Mouse (Mus musculus) liver, adult 2 months (tissue): ENCODE measurements around the gene Bcar3. TPM values are rescaled to one million over a fixed set of nuclear protein-coding genes. Genes with fewer than 3 reads are reported as not detected.

Experiments used
- DNase-seq: peaks from one replicate; pipeline ENCODE4 v3.0.0-alpha.2; 2011; ENCODE audit warnings: low read depth, low spot score; ENCODE audit errors: extremely low read depth
- H3K27ac ChIP-seq: fragments of 200-500 bp; replicated peaks from 2 replicates; pipeline ENCODE4 v1.5.1; 2012; ENCODE audit warnings: low read depth, mild to moderate bottlenecking, control low read depth, inconsistent platforms, low read length; ENCODE audit not compliant: insufficient read depth
- H3K27me3 ChIP-seq: fragments of 200-500 bp; 2 replicates; pipeline ENCODE4 v1.6.1; 2012; ENCODE audit warnings: mild to moderate bottlenecking, moderate library complexity, low read length, inconsistent platforms; ENCODE audit not compliant: control insufficient read depth, insufficient read depth
- H3K36me3 ChIP-seq: fragments of 200-500 bp; 2 replicates; pipeline ENCODE4 v1.6.1; 2012; ENCODE audit warnings: low read length, inconsistent platforms; ENCODE audit not compliant: control insufficient read depth, insufficient read depth
- H3K4me1 ChIP-seq: fragments of 200-500 bp; 2 replicates; pipeline ENCODE4 v1.6.1; 2011; ENCODE audit warnings: low read length; ENCODE audit not compliant: control insufficient read depth, insufficient read depth
- H3K4me3 ChIP-seq: fragments of 200-500 bp; 2 replicates; pipeline ENCODE4 v1.5.1; 2011; ENCODE audit warnings: low read depth, mild to moderate bottlenecking, control low read depth, low read length, moderate library complexity; ENCODE audit not compliant: insufficient read depth
- H3K79me2 ChIP-seq: fragments of 200-500 bp; 2 replicates; pipeline ENCODE4 v1.6.1; 2012; ENCODE audit warnings: inconsistent platforms, mild to moderate bottlenecking, low read length, moderate library complexity; ENCODE audit not compliant: control insufficient read depth, insufficient read depth
- H3K9ac ChIP-seq: fragments of 200-500 bp; 2 replicates; pipeline ENCODE4 v1.6.1; 2012; ENCODE audit warnings: low read depth, mild to moderate bottlenecking, control low read depth, inconsistent platforms, low read length
- CTCF ChIP-seq: fragments of 200-500 bp; IDR thresholded peaks from 2 replicates; pipeline ENCODE4 v1.5.1; 2011; ENCODE audit warnings: low read depth, low read length, control low read depth
- POLR2A ChIP-seq: fragments of 200-500 bp; IDR thresholded peaks from 2 replicates; pipeline ENCODE4 v1.6.1; 2011; ENCODE audit warnings: low read length, control low read depth; ENCODE audit not compliant: insufficient read depth; ENCODE audit errors: extremely low read depth
- WGBS: fragments of 180-500 bp; shearing (Covaris S2); methylation state at CpG from one replicate; pipeline ENCODE4 v1.1.7; 2018; 5-methylcytosine and 5-hydroxymethylcytosine counted together
- polyA plus RNA-seq: library from polyadenylated mRNA; depleted of rRNA; stranded (reverse); fragments of >200 nt; gene quantifications from 2 replicates; pipeline ENCODE4 v1.2.3, GENCODE M21; 2012
- total RNA-seq: library from RNA; depleted of rRNA; stranded (reverse); fragments of >200 nt; gene quantifications from 2 replicates; pipeline ENCODE4 v1.2.3, GENCODE M21; 2014

The Bcar3 gene
- total and polyA plus RNA-seq, 2 experiments, result 44.4 to 45.5 TPM

DNA sequence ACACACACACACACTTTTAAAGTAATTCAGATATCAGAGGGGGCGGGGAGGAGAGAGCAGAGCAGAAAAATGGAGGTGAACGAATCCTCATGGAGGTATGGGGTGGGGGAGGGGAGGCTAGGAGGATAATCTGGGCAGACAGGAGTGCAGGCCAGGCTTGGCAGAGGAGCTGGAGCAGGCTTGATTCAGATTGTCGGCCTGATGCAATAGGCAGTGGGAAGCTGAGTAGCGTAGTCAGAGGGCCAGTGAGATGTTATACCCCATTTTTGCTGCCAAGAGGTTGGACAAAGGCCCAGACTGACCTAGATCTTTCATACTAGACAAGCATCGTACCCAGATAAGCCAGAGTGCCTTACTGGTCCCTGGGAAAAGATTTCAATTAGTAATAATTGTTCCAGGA is 3.0 kb downstream of the Bcar3 start:
- Histone ChIP-seq H3K79me2 (no peaks in the 10 kb centered on the region), H3K9ac (no peak overlapping the region), H3K27ac (no peak overlapping the region), H3K4me3 (no peak overlapping the region), H3K27me3 (no peaks in the 10 kb centered on the region), H3K36me3 (no peaks in the 10 kb centered on the region), H3K4me1 (peaks cover 9% of the 10 kb centered on the region)
- DNase-seq, result peak; percentile 91
- 30% methylated on average over 5 of the region's 5 CpGs for WGBS
- no peak for TF ChIP-seq POLR2A
- no peak for TF ChIP-seq CTCF

- Histone ChIP-seq H3K4me3 (no peak overlapping the region), H3K36me3 (no peaks in the 10 kb centered on the region), H3K4me1 (no peaks in the 10 kb centered on the region), H3K27ac (no peak overlapping the region), H3K79me2 (no peaks in the 10 kb centered on the region), H3K27me3 (no peaks in the 10 kb centered on the region), H3K9ac (no peak overlapping the region)
- TF ChIP-seq CTCF (no peak), POLR2A (no peak)
- 72% methylated on average over 9 of the region's 9 CpGs for WGBS
- no peak for DNase-seq
Measured at GRCm38 (mm10) chr3:122300983-122301919, 7.3 kb downstream of the Bcar3 start.

- no peaks in the 10 kb centered on the region for H3K4me1 ChIP-seq
- H3K36me3 ChIP-seq, result no peaks in the 10 kb centered on the region
- 90% methylated on average over 4 of the region's 4 CpGs for WGBS
- no peak for DNase-seq
- H3K4me3 ChIP-seq, result no peak overlapping the region
- no peaks in the 10 kb centered on the region for H3K27me3 ChIP-seq
- no peak for TF ChIP-seq POLR2A
- no peak for TF ChIP-seq CTCF
- H3K27ac ChIP-seq, result no peak overlapping the region
- no peaks in the 10 kb centered on the region for H3K79me2 ChIP-seq
- H3K9ac ChIP-seq, result no peak overlapping the region
Measured at GRCm38 (mm10) chr3:122304560-122304959, 10.6 kb downstream of the Bcar3 start.

GRCm38 (mm10) chr3:122307894-122308671 is 14.1 kb downstream of the Bcar3 start:
- WGBS, result 35% methylated on average over 4 of the region's 4 CpGs
- Histone ChIP-seq H3K27me3 (no peaks in the 10 kb centered on the region), H3K27ac (no peak overlapping the region), H3K4me1 (peaks cover under 1% of the 10 kb centered on the region; the same call in 1 of the 2 replicates), H3K79me2 (no peaks in the 10 kb centered on the region), H3K9ac (no peak overlapping the region), H3K36me3 (no peaks in the 10 kb centered on the region), H3K4me3 (no peak overlapping the region)
- no peak for TF ChIP-seq POLR2A
- TF ChIP-seq CTCF, result no peak
- no peak for DNase-seq

- Histone ChIP-seq H3K4me1 (peaks cover 4% of the 10 kb centered on the region; the same call in 1 of the 2 replicates), H3K36me3 (no peaks in the 10 kb centered on the region), H3K79me2 (no peaks in the 10 kb centered on the region), H3K9ac (no peak overlapping the region), H3K27ac (no peak overlapping the region), H3K27me3 (no peaks in the 10 kb centered on the region), H3K4me3 (no peak overlapping the region)
- DNase-seq, result no peak
- TF ChIP-seq POLR2A, result no peak
- WGBS, result 52% methylated on average over 6 of the region's 6 CpGs
Measured at GRCm38 (mm10) chr3:122308981-122309380, 15.0 kb downstream of the Bcar3 start.
